Mouse (Mus musculus): ENCODE results near the gene Timp2.
A peak's percentile ranks its signal among the peaks of the same experiment; 100 is the strongest.
"Not testable (repeated sequence)": the region's sequence is repeated elsewhere in the genome, so short reads cannot be mapped to it uniquely, and the experiment has no call there.

The Timp2 gene

DNA sequence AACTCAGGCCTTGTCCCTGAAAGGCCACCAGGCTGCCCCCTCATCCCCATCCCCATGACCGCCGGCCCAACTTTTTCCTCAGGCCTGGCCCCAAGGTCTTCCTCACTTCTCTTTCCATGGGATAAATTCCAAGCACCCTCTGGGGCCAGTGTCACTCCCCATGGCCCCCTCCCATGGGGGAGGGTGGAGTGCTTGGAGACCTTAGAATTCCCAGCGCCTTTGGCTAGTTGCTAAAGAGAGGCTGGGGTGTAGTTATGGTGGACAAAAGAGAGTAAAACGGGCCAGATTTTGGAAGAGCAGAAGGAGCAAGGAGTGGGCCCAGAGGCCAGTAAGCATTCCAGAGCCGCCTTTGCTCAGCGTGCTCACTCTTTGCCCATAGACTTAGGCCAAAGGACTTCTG, at the start of gene Timp2:
Gene Timp2 (minus strand): TSS at position 101 of the 400 bp plus-strand sequence.
- DNase-seq = no peak

DNA sequence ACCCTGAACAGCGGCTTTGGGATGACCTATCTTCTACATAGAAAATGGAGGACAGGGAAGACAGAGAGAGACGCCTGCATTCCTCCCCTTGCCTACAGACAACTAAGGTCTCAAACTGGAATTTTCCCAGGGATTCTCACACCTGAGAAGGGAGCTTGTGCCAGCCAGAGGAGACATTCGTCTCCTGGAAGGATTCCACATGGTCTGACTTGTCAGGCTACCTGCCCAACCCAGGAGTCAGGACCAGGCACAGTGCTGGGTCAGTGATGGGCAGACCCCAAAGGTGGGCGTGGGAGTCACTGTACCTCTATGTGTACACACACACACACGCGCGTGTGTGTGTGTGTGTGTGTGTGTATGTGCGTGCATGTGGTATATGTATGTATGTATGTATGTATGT, 49.8 kb upstream of the Timp2 start:
- DNase-seq = peak; percentile 0

DNA sequence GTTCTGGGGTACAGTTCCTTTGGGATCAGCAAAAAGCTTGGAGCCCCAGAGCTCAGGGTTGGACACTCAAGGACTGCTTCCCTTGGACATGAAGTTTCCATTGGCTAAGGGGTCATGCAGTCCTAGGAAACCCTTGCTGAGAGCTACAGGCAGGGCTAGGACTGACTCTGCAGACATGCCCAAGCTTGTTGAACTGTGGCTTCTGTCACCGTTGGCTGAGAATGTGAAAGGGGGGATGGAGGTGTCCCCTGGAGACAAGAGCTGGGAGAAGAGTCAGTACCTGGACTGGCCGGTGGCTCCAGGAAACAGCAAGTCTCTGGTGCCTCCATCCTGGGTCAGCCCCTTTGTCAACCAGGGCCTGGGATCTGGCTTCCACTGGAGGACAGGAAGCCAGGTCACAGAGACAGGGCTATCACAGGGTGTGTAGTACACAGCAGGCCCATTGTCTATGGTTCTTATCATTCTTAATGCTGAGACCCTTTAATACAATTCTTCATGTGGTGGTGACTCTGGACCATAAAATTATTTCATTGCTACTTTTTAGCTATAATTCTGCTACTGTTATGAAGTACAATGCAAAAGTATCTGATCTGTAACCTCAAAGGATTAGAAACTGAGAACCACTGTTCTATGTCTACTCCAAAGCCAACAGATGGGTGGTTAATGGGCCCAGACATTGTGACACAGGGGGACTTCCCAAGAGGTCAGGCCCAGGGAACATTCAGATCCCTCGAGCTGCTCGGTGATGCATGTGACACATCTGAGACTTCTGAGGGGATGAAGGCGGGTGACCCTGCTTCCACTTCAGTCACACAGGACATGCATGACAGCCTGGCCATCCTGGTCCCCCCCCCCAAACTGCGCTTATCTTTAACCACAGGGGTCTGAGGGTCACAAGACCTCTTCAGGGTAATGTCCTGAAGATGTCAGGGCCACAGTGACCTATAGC, 48.7 kb upstream of the Timp2 start:
- peak; percentile 6 for DNase-seq

DNA sequence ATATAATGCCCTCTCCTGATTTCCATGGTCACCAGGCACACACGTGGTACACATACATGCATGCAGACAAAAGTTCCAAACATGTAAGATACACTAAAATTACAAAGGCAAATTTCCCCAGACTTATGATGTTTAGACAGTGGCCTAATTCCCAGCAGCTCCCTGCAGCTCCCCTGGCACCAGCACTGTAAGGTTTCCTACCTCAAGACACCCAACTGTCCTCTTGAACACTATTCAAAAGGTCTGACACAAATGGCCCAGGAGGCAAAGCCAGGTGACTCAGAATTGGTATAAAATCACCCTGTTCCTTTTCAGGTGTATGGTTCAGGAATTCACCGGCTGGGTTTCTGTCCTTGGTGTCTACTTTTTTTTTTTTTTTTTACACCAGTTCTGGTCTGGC, 47.6 kb upstream of the Timp2 start:
- DNase-seq = no peak

DNA sequence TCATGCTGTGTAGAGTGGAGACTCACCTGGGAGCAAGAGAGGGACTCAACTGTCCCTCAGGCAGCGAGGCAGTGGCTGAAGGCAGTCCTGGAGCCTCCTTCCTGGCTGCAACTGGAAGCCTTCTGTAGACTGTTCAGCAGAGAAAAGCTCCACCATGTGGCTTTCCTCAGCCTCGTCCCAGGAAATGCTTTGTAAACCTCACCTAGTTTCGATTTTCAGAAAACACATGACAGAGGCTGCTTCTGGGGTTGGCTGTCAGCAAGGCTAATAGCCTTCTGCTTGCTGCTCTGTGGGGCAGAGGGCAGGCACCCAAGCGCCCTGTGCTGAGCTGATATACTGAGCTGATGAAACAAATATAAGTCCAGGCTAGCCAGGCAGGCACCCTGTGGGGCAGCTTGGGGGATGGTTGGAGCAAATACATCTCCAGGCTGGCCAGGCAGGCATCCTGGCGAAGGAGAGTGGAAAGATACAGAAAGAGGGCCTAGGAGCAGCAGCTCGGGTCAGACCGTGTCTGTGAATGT, 46.3 kb upstream of the Timp2 start, which contains the start of gene Lgals3bp:
Gene Lgals3bp (minus strand): TSS at position 333 of the 521 bp plus-strand sequence.
- DNase-seq = peak; percentile 85

DNA sequence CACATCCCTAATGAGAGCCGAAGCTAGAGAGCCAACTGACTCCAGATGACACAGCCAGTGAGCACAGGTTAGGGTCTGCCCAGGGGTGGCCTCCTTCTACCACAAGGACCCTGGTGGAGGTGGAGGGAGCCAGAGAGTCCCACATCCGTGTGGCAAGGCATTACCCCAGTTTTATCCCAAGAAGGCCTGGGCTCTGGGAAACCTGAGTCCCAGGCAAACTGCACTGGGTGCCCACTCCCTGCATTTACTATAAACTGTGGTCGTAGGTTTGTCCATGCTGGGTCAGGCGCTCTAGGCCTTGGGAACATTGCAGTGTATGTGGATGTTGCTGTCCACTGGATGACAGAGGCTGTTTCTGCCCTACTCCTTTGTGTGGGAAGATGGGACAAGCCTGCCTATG, 45.7 kb upstream of the Timp2 start:
- DNase-seq = peak; percentile 7

DNA sequence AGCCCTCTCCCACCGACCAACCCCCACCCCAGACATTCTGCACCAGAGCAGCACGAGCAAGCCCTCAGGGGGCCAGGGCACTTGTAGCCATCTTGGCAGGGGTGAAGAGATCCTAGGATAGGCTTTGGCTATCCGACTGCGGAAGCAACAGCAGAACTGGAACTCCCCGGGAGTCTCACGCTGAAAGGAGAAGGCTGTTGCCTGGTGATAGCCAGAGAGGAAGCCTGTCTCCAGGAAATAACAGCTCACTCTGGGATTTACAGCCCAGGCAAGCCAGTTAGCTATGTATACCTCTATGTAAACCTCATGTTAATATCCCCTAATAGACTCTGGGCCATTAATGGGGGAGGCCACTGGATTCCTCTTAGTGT, 45.0 kb upstream of the Timp2 start:
- peak; percentile 63 for DNase-seq

DNA sequence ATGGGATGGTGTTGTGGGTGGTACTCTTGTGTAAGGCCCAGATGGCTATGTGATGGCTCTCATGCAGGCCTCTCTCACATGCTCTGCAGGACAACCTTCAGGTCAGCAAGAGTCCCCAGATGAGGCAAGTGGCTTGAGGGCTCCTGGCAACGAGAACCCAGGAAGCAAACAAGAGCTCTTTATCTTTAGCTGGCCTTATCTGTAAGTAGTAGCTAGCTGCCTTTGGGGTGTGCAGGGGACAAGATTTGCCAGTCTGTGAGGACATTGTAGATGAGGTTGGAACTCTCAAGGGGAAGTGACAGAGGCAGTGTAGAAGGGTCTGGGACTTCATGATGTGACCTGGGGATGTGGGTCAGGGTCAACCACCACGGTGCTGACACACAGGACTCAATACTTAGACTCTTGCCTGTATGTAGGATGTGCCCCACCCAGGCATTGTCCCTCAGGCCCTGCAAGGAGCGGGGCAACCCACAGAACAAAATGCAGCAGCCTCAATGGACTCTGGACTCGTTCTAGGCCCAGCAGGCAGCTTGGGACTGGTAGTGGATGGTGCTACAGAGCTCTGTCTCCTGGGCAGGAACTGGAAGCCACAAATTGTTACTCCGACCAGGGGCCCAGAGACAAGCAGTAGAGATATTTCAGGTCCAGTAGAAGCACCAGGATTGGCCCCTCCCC, 44.5 kb upstream of the Timp2 start:
- DNase-seq = peak; percentile 26

DNA sequence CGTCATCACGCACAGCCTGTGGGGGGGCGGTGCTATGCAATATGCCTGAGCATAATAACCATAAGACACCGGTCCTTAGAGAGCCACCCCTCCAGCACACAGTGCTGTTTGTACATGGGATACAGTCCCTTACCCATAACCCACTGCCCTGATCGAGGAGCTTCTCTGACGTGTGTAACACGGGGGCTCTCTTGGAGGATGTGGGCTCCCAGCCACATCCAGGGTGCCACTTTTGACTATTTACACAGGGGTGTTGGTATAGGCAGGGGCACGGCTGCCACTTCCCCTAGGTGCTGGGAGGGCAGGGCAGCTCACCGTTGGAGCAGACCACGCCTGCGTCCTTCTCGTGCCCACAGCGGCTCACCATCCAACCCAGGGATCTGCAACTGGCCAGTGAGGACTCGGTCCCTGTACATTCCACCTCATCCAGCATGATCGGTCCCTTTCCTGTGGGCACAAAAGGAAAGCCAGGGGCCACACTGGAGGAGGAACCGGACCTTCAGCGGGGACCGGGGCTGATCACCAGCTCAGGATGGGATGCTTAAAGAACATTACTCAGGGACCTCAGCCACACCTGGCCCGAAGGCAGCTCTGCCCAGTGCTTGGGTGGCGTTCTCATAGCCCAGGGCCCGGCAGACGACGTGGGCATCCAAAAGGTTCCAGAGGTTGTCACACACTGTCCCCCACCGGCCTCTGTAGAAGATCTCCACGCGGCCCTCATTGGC, 42.4 kb upstream of the Timp2 start:
- no peak for DNase-seq

DNA sequence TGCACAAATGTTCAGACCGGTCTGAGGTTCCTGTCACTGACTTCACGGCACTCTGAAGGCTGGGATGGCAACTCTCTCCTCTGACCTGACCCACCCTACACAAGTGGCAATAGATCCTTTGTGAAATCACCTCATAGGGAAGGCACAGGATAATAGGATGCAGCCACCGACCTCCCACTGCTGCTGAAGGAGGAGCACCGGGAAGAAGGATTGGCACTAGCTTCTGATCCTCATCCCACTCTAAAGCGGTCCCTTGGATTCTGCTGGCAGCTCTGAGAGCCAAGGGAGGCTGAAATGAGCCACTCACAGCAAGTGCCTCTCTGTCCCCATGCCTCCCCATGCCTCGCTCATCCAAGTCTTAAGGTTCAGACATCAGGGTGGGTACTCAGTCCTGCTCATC, 39.0 kb upstream of the Timp2 start:
- DNase-seq = no peak

DNA sequence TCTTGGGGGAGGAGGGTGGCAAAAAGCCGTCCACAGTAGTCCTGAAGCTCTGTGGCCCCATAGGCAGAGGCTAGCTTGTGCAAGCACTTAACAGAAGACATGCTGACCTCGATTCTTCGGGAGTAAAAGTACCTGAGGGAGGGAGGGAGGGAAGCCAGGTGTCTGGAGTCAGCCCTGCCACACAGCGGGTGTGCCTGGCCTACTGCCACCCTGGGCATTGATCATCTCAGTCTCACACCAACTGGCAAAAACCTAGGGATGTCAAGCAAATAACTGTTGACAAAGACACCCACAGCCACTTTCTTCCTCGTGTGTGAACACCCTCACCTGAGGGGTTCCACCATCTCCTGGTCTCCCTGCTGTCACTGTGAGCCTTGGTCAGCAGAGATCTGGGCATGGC, 38.5 kb upstream of the Timp2 start:
- DNase-seq = no peak

DNA sequence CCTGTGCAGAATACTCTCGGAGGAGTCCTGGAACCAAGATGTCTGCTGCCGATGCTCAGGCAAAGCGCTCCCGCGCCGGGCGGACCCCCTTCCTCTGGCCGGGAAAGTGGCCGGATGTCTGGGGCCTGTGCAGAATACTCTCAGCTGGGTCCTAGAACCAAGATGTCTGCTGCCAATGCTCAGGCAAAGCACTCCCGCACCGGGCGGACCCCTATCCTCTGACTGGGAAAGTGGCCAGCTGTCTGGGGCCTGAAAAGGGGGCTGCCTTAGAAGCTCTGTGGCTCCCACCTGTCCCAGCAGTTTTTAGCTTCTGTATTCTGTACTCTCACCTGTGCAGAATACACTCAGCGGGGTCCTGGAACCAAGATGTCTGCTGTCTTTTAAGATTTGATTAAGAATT, 32.3 kb upstream of the Timp2 start:
- not testable (repeated sequence) for DNase-seq

DNA sequence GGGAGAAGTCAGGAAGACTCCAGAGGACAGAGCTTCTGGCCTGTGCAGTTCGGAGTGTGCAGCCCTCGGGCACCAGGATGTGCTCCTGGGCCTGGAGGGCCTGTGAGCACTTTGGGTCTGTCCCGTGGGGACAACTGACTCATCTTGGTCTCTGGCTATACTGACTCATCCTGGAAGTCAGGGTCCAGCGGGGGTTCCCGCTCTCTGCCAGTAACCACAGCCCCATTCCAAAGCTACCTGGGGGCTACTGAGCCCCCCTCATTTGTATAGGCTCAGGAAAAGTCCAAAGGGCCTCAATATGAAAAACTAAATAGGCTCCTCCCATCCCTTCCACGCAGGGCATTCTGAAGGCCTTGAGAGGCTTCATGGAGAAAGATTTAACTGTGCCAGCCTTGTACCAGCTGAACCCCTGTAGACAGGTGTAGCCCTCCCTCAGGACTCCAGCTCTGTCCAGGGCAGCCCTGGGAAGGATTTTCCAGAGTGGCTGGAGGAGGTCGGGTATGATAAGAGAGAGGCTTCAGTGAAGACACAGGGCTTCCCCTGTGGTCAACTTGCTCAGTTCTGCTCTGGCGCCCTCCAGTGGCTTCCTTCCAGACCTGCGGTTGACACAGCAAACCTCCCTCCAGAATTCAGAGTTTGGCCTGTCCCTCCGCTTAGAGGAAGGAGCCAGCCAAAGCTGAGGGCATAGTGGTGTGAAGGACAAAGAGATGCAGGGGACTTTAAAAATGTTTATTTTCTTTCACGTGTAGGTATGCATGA, 23.9 kb upstream of the Timp2 start:
- DNase-seq = peak; percentile 95

DNA sequence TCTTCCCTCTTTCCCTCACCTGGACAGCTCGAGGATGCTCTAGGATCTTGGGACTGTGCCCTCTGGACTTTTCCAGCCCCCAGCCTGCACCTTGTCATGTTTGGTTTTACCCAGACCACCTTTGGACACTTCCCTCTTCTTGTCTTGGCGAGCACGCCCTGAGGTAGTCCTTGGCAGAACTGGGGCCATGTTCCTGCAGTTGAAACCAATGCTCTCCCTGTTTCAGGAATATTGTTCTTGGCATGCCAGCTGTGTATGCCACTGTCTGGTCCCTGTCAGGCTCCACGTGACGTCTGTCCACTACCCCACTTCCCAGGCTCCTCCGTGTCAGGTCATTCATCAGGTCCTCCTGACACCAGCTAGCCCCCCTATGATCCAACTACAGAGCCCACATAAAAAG, 23.1 kb upstream of the Timp2 start:
- no peak for DNase-seq

DNA sequence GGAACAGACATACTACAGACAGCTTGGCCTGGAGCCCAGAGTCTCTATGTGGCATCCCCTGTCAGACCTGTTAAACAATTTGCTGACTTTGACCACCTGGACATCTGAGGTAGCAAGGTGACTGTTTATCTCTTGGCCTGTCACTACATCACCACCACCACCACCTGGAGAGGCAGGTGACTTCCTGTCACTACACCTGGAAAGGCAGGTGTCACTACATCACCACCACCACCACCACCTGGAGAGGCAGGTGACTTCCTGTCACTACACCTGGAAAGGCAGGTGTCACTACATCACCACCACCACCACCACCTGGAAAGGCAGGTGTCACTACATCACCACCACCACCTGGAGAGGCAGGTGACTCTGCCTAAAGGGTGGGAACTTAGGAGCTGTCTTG, 20.8 kb upstream of the Timp2 start:
- not testable (repeated sequence) for DNase-seq

DNA sequence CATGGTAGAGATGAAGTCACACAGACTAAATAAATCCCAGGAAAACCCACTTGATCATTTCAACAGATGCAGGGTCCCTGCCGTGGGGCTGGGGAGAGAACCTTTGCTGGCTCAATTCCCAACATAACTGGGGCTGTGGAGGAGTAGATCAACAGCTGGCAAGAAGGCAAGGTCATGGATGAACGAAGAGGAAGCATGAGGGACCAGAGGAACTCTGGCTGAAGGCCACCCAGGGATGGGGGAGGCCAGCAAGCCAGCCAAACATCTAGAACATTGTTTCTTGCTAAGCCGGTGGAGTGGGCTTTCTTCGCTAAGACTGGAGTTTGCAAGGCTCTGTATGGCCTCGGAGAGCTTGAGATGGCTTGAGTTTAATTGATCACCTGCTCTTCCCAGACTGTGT, 20.3 kb upstream of the Timp2 start:
- DNase-seq = no peak

DNA sequence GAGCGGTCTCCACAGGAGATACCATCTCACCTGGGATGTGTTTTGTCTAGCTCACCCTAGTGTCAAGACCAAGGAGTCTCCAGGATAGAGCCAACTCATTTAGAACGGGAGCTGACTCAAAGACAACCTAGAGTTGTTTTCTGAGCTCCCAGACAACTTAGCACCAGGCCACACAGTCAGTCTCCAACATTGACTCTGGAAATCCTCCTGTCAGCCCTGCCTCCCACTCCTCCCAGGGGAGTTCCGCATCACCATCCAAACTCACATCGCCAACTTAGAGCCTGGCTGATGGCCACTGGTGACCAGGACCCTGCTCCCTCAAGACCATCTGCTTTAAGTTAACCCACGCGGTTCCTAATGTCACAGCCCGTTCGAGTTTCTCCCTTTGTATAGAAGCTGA, 19.9 kb upstream of the Timp2 start:
- no peak for DNase-seq

DNA sequence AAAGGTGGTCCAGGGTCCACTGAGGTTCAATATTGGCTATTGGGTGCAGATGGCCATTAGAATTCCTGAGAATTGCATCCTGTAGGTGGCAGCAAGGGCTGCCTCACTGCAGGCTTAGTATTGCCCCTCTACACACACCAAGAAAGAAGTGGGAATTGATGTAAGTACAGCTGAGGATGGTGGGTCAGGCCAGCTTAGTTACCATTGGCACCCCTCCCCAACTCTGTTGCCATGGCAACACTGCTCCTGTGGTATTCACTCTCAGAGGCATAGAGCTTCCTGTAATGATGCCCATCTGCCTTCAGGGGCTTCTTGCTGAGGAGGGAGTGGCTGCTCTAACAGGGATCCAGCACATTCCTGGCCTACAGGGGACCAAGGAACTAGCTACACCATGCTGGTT, 19.5 kb upstream of the Timp2 start:
- DNase-seq = no peak

DNA sequence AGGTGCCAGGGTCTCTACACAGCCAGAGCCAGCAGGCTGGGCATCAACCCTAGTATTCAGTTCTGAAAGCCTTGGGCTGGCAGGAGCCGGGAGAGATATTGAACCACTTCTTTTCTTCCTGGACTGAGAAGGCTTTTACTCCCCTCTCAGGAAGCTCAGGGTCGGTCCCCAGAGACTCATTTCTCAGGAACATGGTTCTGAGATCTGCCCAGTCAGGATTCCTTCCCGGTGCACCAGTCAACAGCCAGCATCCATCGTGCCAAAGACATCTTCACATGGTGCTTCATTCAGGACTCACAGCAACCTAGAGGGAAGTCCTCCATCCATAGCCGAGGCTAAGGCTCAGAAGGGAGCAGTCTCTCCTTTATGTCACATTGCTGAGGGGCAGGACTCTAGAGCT, 19.0 kb upstream of the Timp2 start:
- DNase-seq = no peak

DNA sequence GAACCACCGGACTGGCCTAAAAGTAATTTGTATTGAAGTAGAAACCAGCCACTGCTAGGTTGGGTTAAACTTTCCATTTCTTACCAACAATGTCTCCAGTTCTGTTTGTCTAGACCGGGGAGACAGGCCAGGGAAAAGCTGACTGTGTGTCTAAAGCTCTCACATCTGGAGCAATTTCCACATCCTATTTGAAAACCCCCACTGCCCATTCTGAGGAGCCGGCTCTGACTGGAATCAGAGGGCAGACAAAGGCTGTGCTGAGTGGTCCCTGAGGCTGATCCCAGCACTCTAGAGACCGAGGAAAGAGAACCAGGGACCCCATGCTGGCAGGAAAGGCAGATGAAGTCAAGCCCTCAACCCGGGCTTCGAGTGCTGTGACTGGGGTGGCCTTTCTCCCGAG, 17.1 kb upstream of the Timp2 start:
- DNase-seq = peak; percentile 41

DNA sequence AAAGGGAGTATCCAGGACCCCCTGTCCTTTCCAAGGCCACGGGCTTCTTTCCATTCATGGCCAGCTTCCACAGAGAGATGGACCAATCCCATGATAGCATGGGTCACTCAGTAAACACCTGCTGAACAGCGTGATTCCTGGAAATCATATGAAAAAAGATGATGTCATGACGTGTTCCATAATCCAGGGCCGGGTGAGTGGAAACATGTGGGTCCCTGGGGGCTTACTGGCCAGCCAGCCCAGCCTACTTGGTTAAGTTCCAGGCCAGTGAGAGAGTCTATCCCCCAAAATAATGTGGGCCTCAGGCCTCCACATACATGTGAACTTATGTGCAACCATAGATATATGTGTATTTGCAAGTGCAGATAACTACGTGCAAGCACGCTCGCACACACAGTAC, 16.3 kb upstream of the Timp2 start:
- DNase-seq = peak; percentile 1

DNA sequence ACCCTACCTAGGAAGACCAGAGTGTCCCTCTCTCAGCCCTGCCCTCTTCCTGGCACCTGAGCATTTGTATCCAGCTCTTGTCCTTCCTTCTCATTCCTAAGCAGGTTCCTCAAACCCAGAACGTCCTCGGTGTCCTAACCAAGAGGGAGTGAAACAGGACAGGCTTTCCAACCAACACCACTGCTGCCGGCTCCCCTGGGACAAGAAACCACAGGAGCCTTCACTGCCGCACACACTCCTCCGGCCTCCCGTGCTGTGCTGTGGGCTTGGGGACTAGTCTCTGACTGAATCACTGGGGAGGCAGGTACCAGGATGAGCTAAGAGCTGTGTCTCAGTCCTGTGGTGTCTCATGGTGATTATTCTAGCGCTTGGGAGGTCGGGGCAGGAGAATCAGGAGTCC, 14.1 kb upstream of the Timp2 start:
- peak; percentile 0 for DNase-seq

DNA sequence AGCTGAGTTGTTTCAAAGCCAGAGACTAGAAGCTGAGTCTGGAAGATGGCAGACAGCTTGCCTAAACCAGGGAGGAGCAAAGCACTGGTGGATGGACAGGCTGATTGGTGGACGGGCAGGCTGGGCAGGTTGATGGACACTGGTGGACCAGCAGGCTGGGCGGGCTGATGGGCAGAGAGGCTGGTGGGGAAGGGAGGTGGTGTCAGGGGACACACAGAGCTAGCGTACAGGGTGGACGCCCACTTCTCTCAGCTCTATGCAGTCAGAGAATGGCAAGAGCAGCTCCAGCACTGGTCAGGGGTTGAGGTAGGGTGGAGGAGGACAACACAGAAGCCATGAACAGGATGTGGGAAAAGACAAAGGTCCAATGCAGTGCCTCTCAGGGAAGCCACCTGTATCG, 13.7 kb upstream of the Timp2 start:
- peak; percentile 3 for DNase-seq

All from lung, postnatal 10 days (tissue).